Mouse (Mus musculus) heart, postnatal 14 days (tissue): ENCODE measurements at regions not wholly inside any gene's neighbourhood (a gene's known extent, or its start where the extent isn't known, plus 50 kb on each side); places are given as distances from the start of the nearest gene placed in this dataset.

Experiments
- DNase-seq, 2 experiments: peaks; one replicate each; pipeline ENCODE4 v3.0.0; 2021 to 2022
- intact Hi-C: fragments of 180-260 bp; cut with DNase I; formaldehyde crosslinking; loops from one replicate; pipeline ENCODE4 v1.15.1; 2025

DNA sequence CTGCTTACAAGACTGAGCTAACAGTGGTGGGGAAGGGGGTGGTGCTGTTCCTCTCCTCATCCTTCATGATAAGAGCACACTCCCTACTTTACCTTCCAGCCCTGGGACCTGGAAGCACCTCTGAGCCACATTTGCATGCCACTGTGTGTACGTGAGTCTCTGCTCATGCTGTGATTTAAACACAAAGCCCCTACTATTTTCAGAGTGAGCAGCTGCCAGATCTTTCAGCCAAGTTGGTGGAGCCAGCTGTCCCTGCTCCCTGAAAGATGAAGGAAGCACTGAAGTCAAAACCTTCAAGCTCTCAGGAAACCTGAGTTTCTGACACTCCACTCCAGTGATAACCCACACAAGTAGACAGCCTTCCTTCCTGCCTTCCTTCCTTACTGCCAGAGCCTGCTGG, 198.0 kb upstream of the Egln3 start:
- intact Hi-C loops, result loop anchor here (5.0 kb wide), 1 partner anchor 114 kb away; no protein-coding TSS in a partner anchor
- DNase-seq, result no peak

DNA sequence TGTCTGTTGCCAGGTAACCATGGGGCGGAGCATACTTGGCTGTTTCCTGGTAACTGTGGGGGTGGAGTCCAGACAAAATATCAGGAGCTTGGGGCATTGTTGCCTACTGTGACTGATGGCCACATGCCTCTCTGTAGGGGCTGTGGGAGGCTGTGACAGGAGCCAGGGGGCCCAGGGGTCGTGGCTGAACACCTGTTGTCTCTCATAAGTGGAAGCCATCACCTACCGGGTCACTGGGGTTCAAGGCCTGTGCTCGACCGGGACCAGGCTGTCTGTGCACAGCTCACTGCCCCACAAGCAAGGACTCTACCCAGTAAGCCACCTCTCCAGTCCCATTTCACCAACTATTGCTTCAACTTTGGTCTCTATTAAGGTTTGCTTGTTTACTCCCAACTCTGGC, 196.4 kb upstream of the Egln3 start:
- intact Hi-C loops, result loop anchor here (5.0 kb wide), 1 partner anchor 113 kb away; no protein-coding TSS in a partner anchor
- no peak for DNase-seq

DNA sequence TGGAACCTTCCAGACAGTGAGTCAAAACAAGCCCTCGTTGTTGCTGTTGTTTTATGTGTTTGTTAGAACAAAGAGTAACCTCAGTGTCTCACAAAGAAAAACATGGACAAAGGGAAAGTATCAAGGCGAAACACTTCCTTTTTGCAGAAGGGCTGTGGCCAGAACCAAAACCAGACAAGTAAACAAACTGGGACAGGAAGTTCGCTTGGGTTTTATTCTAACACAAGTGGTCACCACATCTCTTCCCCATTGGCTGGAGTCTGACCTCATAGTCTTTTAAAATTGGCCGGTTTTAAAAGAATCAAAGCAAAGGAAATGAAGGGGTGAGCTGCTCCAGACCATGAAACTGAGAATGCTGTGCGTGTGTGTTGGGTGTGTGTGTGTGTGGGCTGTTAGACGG, 194.4 kb upstream of the Egln3 start:
- no peak for DNase-seq
- intact Hi-C loops, result no loop called here

DNA sequence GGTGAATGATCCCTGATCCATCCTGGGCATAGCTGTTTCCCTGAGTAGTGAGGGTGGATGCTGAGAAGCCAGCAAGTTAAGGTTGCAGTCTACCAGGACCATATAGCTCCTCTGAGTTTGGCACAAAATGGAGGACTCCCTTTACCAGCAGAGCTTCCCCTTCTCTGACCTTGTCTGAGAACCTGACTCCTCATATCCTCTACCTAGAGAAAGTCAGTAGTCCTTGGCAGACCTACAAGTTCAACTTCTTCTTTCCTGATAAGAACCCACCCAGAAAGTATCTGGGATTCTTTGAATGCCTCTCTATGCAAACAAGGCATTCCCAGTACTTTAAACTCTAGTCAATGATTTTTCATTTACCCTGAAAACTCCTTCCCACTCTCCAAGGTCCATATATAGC, 193.3 kb upstream of the Egln3 start:
- intact Hi-C loops, result no loop called here
- no peak for DNase-seq

DNA sequence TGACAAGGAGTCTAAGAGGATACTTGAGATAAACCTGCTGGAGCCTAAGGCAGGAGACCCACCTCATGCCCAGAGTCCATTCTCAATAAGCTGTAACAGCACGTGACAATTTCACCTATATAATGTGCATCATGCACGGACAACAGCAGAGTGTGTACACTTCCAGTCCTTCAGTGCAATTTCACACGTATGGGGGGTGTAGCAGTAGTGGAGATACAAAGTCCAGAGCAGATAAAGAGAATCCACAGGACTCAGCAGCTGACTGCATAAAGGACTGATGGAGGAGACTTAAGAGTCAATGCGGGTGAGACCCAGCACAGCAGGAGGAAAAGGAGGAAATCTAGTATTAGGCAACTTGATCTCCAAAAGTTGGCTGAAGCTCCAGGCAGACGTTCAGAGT, 192.7 kb upstream of the Egln3 start:
- intact Hi-C loops, result no loop called here

DNA sequence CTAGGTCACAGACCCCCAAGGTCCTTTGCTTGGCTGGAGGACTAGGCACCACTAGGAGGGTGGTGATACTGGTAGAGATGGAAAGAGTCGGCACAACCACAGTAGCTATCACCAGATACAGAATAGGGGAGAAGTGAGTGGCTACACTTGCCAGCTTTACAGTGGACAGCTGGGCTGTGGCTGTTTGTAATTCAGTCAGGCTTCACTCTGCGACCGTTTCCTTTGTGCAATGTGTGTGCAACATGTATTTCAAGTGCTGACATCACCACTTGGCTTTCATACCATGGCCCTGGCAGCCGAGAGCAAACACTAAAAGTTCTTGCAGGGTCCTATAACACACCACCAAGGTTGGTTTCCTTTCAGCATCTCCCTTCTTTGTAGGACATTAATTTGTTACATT, 181.7 kb upstream of the Egln3 start:
- intact Hi-C loops, result no loop called here
- DNase-seq, result peak; percentile 52 to 69

More for the DNA sequence above, 192.7 kb upstream of the Egln3 start:
- DNase-seq, result no peak

DNA sequence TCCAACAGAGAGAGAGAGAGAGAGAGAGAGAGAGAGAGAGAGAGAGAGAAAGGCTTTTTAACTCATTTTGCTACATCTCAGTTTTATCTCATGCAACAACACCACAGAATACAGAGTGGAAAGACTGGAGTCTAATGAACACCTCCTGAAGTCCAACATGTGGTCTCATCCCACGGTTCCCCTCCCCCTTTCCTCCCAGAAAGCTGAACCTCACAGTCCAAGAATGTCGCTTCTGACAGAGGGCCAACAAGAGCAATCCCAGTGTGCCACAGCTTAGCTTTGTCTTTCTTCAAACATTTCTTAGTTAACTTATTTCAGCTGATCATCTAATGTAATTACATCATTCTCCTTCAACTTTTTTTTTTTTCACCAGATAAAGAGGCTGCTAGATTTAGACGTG, 180.5 kb upstream of the Egln3 start:
- DNase-seq, result peak in 1 of 2 experiments; percentile 25
- intact Hi-C loops, result no loop called here

DNA sequence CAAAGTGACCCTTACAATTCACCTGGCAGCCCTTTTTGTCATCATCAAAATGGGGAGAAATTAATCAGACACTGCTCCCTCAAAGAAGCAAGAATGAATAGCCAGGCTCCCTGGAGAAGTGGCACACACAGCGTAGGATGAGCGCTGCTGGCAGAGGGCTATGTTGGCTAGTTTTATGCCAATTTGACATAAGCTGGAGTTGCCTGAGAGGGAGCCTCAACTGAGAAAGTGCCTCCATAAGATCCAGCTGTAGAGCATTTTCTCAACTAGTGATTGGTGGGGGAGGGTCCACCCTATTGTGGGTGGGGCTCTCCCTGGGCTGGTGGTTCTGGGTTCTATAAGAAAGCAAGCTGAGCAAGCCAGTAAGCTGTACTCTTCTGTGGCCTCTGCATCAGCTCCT, 179.3 kb upstream of the Egln3 start:
- intact Hi-C loops, result no loop called here
- DNase-seq, result no peak

DNA sequence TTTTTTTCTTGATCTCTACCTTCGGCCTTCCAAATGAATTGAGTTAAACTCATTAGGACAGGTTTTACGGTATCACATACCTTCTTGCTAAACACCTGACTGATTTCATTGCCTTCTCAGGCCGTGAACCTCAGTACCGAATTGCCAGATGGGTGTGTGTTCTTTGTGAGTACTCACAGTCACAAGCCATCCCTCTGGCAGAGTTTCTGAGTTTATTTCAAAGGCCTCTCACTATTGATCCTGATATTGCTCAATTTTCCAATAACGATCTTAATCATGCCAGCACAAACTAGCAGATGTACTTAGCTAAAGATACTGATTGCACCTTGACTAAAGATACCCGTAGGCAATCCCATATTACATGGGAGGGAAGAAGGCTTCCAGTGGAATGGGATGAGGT, 178.4 kb upstream of the Egln3 start:
- intact Hi-C loops, result no loop called here
- DNase-seq, result no peak

DNA sequence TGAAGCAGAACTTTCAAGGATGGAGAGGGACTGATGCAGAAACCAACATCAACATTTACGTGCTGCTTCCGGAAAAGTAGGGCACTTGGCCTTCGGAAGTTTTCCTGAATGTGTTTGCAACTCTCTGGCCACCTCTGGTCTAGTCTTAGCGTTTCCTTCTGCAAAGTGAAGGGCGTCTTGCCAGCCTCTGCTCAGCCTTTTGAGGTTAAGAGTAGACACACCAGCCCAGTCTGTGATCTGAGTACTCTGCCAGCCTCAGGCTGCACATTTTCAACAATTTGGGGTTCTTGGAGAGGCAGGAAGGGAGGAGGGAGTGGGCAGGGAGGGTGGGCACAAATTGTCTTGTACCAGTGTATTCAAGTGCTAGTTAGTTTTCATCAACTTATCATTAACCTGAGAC, 176.7 kb upstream of the Egln3 start:
- no peak for DNase-seq
- intact Hi-C loops, result no loop called here

DNA sequence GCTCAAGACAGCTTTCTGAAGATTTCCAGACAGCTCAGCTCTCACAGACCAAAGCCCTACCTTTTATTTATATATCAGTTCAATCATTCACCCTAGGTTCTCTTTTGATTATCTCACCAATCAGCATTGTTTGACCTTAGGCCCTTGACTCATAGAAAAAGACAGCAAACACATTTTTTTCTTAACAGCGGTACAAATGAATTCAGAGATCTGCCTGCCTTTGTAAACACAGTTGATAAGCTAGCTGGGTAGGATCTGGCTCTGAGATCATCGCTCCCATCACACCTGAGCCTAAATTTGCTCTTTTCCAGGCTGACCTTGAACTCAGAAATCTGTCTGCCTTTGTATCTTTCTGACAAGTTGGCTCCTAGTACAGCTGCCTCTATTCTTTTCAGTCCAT, 174.9 kb upstream of the Egln3 start:
- intact Hi-C loops, result no loop called here

DNA sequence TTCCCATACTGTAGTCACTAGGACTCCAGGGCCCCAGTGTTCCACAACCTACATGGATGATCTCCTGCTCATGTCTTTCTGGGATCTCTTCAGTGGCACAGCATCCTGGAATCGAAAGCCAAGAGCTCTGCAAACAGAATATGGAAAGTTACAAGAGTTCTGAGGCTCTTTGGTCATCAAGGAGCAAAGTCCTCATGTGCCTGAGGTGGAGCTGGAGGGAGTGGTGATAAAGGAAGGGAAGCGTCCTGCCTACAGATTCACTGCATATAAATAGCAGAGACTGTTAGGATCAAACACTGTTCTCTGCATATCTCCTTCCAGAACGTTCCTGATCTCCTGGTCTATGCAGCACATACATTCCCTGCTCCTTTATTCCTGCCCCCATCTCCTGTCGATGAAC, 170.4 kb upstream of the Egln3 start:
- no peak for DNase-seq
- intact Hi-C loops, result no loop called here

More for the DNA sequence above, 174.9 kb upstream of the Egln3 start:
- no peak for DNase-seq

DNA sequence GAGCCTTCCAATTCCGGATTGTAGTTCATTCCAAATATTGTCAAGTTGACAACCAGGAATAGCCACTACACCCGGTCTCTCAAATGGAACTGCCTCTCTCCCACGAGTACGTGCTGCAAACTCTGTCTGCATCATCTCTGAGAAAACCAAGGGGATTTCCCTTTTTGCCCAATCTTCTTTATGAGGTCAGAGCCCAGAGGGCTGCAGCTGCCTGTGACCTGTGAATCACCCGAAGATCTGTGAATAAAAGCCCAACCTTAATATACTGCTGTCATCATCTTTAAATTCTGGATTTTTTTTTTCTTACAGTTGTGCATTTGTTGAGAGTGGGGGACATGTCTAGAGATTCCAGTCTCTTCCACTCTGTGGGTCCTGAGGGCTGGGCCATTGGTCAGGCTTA, 165.6 kb upstream of the Egln3 start:
- intact Hi-C loops, result no loop called here
- DNase-seq, result no peak

DNA sequence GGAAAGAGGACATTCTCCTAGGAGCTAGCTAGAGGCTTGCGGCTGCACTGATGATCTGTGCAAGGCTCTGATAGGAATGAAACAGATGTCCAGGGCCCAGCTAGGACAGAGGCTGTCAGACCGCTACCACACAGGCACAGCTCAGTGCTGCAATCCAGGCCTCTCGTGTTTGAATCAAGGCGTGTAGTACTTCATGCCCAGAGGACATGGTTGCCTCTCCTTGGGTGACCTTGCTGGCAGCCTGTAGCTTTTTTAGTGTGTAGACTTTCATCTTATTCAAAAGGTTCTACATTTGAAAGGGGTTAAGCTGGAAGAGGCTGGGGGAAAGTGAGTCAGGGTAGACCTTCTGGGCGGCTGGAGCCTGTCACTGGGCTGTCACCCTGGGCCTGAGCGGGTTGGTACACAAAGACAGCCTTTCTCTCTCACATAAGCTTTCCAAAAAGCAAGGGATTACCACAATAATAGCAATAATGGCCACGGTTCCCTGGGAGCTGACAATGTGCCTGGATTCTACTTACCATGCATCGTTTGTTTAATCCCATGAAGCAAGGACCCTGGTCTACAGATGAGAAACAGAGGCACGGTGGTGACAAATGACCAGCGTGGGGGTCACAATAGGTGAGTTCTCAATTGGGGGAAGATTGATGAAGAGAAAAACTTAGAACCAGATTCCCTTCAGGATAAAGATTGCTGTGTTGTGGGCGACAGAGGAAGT, 160.9 kb upstream of the Egln3 start:
- DNase-seq, result peak in 1 of 2 experiments; percentile 4
- intact Hi-C loops, result no loop called here

DNA sequence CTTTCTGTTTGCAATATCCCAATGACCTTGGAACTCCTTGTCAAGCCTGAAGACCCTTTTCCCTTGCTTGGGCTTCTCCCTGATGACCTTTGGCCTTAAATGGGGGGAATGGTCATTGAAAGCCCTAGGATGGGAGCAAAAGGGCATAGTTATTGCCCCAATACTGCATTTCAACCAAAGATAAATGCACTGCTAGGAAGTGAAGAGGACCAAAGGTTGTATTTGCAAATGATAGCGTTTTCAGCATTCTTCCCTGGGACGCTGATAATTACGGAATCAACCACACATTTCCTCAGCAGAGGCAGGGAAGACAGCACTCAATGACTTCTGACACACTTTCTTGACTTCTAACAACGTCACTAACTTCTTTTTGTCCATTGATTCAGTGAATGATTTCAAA, 158.1 kb upstream of the Egln3 start:
- DNase-seq, result no peak
- intact Hi-C loops, result no loop called here

DNA sequence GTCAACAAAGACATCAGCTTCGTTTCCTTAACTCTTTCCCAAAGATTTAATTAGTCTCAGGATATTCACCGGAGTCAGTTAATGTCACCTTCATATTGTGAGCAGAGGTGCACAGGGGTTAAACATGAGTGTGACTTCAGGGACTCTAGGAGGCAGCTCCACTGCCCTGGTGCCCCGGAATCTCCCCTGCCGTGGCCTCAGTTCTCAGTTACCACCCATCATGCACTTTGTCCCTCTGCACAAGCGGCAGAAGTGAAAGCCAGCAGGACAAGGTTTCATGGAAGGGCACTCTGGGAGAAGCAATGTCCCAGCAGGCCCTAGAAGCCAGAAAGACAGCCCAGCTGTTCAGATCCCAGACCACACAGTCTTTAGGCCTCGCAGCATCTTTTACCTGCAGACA, 150.5 kb upstream of the Egln3 start:
- DNase-seq, result no peak
- intact Hi-C loops, result loop anchor here (5.0 kb wide), 1 partner anchor 147 kb away; no protein-coding TSS in a partner anchor

DNA sequence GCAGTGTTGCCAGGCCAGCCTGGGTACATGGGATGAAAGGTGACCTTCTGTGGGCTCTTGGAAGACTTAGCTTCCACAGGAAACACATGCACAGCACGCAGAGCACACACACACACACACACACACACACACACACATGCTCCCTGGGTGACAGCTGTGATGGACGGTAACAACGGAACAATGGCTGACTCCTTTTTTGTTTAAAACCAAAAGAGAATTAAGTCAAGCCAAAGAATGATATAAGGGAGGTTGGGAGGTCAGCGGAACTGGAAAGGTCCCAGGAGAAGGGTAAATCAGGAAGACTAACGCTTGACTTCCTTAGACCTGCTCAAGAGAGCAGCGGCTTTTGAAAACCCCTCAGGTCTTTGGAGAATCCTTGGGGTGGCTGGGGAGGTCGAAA, 150.0 kb upstream of the Egln3 start:
- intact Hi-C loops, result loop anchor here (2.0 to 5.0 kb wide), 2 partner anchors 146 to 255 kb away; no protein-coding TSS in a partner anchor
- no peak for DNase-seq

DNA sequence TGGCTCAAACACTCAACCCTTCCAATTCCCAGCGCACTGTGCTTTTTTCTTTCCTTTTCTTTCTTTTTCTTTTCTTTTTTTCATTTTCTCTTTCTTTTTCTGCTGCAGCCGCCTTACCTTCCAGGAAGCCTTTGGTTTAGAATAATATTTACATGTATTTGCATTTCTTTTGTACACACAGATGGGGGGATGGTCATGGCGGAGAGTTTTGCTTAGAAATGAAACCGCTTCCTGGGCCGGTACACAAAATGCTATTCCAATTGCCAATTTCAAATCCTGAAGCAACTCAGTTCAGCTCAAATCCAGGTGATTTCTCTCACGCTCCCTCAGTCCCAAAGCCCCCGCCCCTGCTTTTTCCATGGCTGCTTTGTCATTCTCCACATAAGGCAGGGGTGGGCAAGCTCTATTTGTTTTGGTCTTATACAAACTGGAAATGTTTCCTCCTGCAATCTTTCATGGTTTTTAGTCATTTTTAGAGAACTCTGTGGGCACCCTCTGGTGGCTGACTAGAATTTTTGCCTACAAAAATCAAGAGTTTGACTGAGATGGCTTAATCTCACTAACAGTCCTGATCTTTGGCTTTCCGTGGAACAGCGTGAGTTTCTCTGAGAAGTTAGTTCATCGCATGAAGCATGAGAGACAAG, 149.4 kb upstream of the Egln3 start:
- intact Hi-C loops, result loop anchor here (2.0 to 5.0 kb wide), 2 partner anchors 146 to 254 kb away; no protein-coding TSS in a partner anchor
- DNase-seq, result peak; percentile 9 to 25

DNA sequence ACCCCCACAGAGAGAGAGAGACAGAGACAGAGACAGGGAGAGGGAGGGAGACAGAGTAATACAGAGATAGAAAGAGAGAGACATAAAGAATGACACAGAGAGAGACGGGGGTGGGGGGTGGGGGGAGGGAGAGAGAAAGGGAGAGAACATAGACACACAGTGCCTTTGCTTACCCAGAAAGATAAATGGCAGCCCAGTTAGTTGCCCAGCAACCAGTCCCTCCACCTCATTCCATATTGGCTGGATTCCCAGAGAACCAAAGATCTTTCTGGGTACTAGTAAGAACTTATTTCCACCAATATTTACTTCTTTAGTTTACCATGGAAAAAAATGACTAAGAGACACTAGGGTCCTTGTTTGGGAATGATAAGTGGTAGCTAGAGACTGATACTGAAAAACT, 146.6 kb upstream of the Egln3 start:
- intact Hi-C loops, result loop anchor here (5.0 kb wide), 1 partner anchor 143 kb away; no protein-coding TSS in a partner anchor
- DNase-seq, result no peak

DNA sequence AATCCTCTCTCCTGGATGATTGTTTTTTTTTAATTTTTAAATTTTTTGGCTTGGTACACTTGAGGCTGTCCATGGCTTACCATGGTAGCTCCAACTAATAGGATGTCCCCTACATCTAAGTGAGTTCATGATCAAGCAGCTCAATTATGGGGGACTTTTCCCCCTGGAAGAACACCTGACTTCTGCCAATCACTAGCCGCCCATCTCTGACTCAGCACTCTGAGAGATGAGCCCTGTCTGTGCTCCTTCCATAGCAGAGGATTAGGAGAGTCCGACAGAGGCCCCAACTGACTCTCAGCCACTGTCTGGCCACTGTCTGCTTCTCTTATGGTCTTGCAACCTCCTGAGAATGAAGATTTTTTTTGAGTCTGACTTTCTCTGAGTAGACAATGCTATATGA, 145.7 kb upstream of the Egln3 start:
- intact Hi-C loops, result no loop called here

DNA sequence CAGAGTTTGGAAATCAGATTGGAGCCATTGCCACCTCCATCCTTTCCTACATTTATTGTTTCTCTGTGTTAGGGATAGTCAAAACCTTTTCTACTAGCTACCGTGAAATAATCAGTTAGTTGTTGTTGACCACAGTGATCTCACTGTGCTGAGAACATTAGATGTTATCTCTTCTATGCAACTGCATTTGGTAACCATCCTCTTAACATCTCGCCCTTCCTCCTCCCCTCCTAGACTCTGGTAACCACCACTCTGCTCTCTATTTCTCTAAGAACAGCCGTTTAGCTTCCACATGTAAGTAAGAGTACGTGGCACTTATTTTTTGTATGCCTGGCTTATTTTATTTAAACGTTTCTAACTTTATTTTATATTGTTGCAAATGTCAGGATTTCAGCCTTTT, 139.8 kb upstream of the Egln3 start:
- intact Hi-C loops, result no loop called here
- DNase-seq, result no peak

More for the DNA sequence above, 145.7 kb upstream of the Egln3 start:
- DNase-seq, result no peak

DNA sequence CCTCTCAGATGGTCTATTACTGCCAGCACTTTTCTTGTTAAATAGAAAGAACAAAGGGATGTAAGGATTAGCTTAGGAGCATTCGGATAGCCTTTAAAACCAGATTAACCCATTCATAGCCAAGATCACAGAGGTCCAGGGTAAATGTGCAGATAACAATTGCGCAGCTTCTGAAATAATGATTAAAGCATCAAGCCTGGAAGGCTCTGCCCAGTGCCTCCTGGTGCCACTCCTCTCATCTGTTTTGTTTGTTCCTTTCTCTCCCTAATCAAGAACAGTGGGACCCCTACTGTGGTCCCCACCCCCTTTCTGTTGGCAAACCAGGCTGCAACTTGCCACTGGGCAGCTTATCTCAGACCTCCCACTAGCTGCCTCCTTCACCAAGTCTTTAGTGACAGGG, 131.8 kb upstream of the Egln3 start:
- no peak for DNase-seq
- intact Hi-C loops, result no loop called here
